Mouse (Mus musculus) stomach, embryonic 15.5 days (tissue): Measurements from ENCODE around the gene Epb41l2. TPM values are rescaled to one million over a fixed set of nuclear protein-coding genes. Genes with fewer than 3 reads are reported as not detected.

ENCODE experiments used
- ATAC-seq: fragments of 200-750 bp; cut with Nextera tagmentation; 2 replicates; pipeline ENCODE4 v1.8.0; 2017; ENCODE audit warnings: low read depth, moderate number of reproducible peaks, moderate TSS enrichment; ENCODE audit not compliant: insufficient read depth, low FRiP score
- H3K27ac ChIP-seq: fragments of 300-500 bp; sonication (generic); 2 replicates; pipeline ENCODE4 v1.5.1; 2015; ENCODE audit warnings: mild to moderate bottlenecking, inconsistent platforms
- H3K27me3 ChIP-seq: fragments of 300-500 bp; sonication (generic); replicated peaks from 2 replicates; pipeline ENCODE4 v1.6.1; 2015; ENCODE audit warnings: inconsistent platforms
- H3K36me3 ChIP-seq: fragments of 300-500 bp; sonication (generic); 2 replicates; pipeline ENCODE4 v1.6.1; 2015; ENCODE audit warnings: inconsistent platforms
- H3K4me1 ChIP-seq: fragments of 300-500 bp; sonication (generic); 2 replicates; pipeline ENCODE4 v1.6.1; 2015; ENCODE audit warnings: inconsistent platforms
- H3K4me2 ChIP-seq: fragments of 300-500 bp; sonication (generic); 2 replicates; pipeline ENCODE4 v1.6.1; 2015; ENCODE audit warnings: mild to moderate bottlenecking, inconsistent platforms
- H3K4me3 ChIP-seq: fragments of 300-500 bp; sonication (generic); replicated peaks from 2 replicates; pipeline ENCODE4 v1.5.1; 2015; ENCODE audit warnings: inconsistent platforms
- H3K9ac ChIP-seq: fragments of 300-500 bp; sonication (generic); 2 replicates; pipeline ENCODE4 v1.6.1; 2015; ENCODE audit warnings: inconsistent platforms
- H3K9me3 ChIP-seq: fragments of 300-500 bp; sonication (generic); 2 replicates; pipeline ENCODE4 v1.6.1; 2016; ENCODE audit warnings: inconsistent platforms
- WGBS: fragments of 180-500 bp; shearing (Covaris S2); methylation state at CpG from one replicate; pipeline ENCODE4 v1.1.7; 2015; 5-methylcytosine and 5-hydroxymethylcytosine counted together
- polyA plus RNA-seq: library from polyadenylated mRNA; unstranded; fragments of >200 nt; fragmentation: Nextera tagmentation; extraction: Ambion mirVana; gene quantifications from 2 replicates; pipeline ENCODE4 v1.2.1, GENCODE M21; 2015

Gene Epb41l2
- polyA plus RNA-seq, 1 experiment from 2014 or later, result 50.2 TPM

- Histone ChIP-seq H3K9me3 (no peaks in the 10 kb centered on the region), H3K27me3 (no peaks in the 10 kb centered on the region), H3K4me2 (no peak overlapping the region), H3K36me3 (no peaks in the 10 kb centered on the region), H3K4me3 (no peak overlapping the region), H3K4me1 (peaks cover 7% of the 10 kb centered on the region), H3K9ac (no peak overlapping the region), H3K27ac (no peak overlapping the region)
- 74% methylated on average over 15 of the region's 15 CpGs for WGBS
- ATAC-seq, result no peak
Measured at GRCm38 (mm10) chr10:25403813-25404701, 44.5 kb downstream of the Epb41l2 start.

DNA sequence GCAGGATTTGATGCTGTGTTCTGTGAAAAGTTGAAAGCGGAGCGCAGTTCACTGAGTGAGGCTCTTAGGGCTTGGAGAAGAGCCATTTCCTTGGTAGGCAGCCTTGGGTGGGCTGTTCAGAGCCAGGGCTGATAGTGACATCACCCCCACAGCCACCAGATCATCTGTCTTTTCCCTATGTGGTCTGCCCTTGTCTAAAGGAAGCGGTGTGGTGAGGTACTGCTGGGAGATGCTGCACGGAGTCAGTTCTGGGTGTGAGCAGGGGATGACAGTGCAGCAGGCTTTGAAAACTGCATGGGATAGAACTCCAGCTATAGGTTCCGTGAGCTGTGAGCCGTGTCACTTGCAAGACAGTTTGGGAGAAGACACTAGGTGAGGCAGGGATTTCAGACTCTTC is 45.1 kb downstream of the Epb41l2 start:
- Histone ChIP-seq H3K27me3 (no peaks in the 10 kb centered on the region), H3K36me3 (no peaks in the 10 kb centered on the region), H3K27ac (no peak overlapping the region), H3K4me1 (peaks cover 6% of the 10 kb centered on the region), H3K9me3 (no peaks in the 10 kb centered on the region), H3K9ac (no peak overlapping the region), H3K4me3 (no peak overlapping the region), H3K4me2 (no peak overlapping the region)
- 73% methylated on average over 6 of the region's 6 CpGs for WGBS
- ATAC-seq, result no peak

- Histone ChIP-seq H3K4me1 (no peaks in the 10 kb centered on the region), H3K27me3 (no peaks in the 10 kb centered on the region), H3K4me2 (no peak overlapping the region), H3K27ac (no peak overlapping the region), H3K4me3 (no peak overlapping the region), H3K9ac (no peak overlapping the region), H3K36me3 (no peaks in the 10 kb centered on the region), H3K9me3 (no peaks in the 10 kb centered on the region)
- 65% methylated on average over 8 of the region's 8 CpGs for WGBS
- no peak for ATAC-seq
Measured at GRCm38 (mm10) chr10:25405551-25405950, 46.0 kb downstream of the Epb41l2 start.

DNA sequence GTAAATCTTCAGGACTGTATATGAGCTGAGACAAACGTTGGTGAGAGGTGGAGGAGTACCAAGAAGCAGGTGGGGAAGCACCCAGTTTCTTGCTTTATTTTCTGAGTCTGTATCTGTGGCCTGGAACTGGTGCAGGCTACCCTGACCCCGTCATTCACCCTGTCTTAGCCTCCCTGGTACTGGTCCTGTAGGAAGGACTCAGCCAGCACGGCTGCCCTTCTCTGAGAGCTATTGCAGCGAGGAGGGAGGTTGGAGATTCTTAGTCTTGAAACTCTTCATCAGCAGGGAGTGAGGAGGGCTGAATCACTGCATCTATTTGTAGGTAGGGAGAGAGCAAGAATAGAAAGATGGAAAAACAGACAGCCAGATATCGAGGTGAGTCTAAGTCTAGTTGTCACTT is 47.1 kb downstream of the Epb41l2 start:
- WGBS, result 78% methylated on average over 5 of the region's 5 CpGs
- no peaks in the 10 kb centered on the region for H3K27me3 ChIP-seq
- no peaks in the 10 kb centered on the region for H3K4me1 ChIP-seq
- H3K27ac ChIP-seq, result no peak overlapping the region
- H3K4me2 ChIP-seq, result no peak overlapping the region
- H3K4me3 ChIP-seq, result no peak overlapping the region
- no peaks in the 10 kb centered on the region for H3K36me3 ChIP-seq
- H3K9ac ChIP-seq, result no peak overlapping the region
- ATAC-seq, result no peak
- no peaks in the 10 kb centered on the region for H3K9me3 ChIP-seq

- no peaks in the 10 kb centered on the region for H3K9me3 ChIP-seq
- H3K27ac ChIP-seq, result no peak overlapping the region
- WGBS, result 76% methylated on average over 14 of the region's 14 CpGs
- H3K27me3 ChIP-seq, result no peaks in the 10 kb centered on the region
- no peak overlapping the region for H3K4me2 ChIP-seq
- H3K9ac ChIP-seq, result no peak overlapping the region
- ATAC-seq, result no peak; the same call in 1 of the 2 replicates
- H3K36me3 ChIP-seq, result no peaks in the 10 kb centered on the region
- H3K4me3 ChIP-seq, result no peak overlapping the region
- H3K4me1 ChIP-seq, result no peaks in the 10 kb centered on the region
Measured at GRCm38 (mm10) chr10:25408136-25408650, 48.6 kb downstream of the Epb41l2 start.

GRCm38 (mm10) chr10:25411836-25412373 is 52.3 kb downstream of the Epb41l2 start:
- Histone ChIP-seq H3K4me3 (no peak overlapping the region), H3K4me2 (no peak overlapping the region), H3K9me3 (no peaks in the 10 kb centered on the region), H3K9ac (no peak overlapping the region), H3K36me3 (no peaks in the 10 kb centered on the region), H3K4me1 (no peaks in the 10 kb centered on the region), H3K27ac (no peak overlapping the region; the same call in 1 of the 2 replicates), H3K27me3 (no peaks in the 10 kb centered on the region)
- WGBS, result 48% methylated on average over 6 of the region's 6 CpGs
- no peak for ATAC-seq

DNA sequence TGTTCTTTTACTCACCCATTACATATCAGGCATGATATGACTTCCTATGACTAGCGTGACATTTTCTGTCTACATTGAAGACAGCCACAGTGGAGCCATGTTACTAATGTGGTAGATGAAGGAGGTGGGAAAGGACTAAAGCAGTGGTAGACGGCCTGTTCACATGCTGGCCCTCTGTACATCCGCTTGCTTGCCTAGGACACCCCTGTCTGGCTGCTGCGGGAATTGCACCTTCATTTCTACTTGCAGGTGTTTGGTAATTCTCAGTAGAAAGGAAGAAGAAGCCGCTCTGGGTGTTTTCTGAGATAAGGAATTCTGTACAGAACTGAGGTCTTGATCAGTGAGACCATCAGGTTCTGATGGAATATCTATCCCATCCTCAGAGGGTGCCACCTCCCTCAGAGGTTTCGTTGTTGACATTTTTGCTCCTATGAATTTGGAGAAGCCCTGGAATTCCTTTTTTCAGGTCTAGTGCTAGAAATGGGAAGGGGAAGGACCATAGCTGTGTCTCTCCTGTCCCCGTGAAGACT is 55.7 kb downstream of the Epb41l2 start:
- Histone ChIP-seq H3K27ac (no peak overlapping the region), H3K27me3 (no peaks in the 10 kb centered on the region), H3K9ac (no peak overlapping the region), H3K9me3 (no peaks in the 10 kb centered on the region), H3K4me3 (no peak overlapping the region), H3K36me3 (no peaks in the 10 kb centered on the region), H3K4me1 (no peaks in the 10 kb centered on the region), H3K4me2 (no peak overlapping the region)
- WGBS, result 80% methylated on average over 7 of the region's 7 CpGs
- no peak for ATAC-seq

DNA sequence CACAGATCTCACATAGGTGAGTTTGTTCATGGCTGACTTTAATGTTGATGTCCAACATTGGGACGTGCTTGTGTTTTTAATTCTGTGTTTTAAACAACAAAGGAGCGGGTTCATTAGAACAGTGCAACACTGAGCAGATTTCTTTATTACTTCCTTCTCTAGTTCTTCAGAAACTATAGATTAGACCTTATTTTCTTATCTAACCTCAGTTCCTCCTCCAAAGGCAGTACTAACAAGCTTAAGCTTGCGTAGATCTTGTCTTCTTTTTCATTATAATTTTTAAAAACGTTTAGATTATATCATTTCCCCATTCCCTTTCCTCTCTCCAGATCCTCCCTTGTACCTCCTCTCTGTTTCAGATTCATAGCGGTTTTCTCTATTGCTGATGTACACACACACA is 57.1 kb downstream of the Epb41l2 start:
- H3K36me3 ChIP-seq, result no peaks in the 10 kb centered on the region
- no peaks in the 10 kb centered on the region for H3K9me3 ChIP-seq
- ATAC-seq, result no peak
- H3K27me3 ChIP-seq, result no peaks in the 10 kb centered on the region
- 72% methylated on average over 5 of the region's 5 CpGs for WGBS
- H3K9ac ChIP-seq, result no peak overlapping the region
- no peak overlapping the region for H3K27ac ChIP-seq
- H3K4me2 ChIP-seq, result no peak overlapping the region
- H3K4me3 ChIP-seq, result no peak overlapping the region
- H3K4me1 ChIP-seq, result no peaks in the 10 kb centered on the region

GRCm38 (mm10) chr10:25426058-25426457 is 66.5 kb downstream of the Epb41l2 start:
- no peaks in the 10 kb centered on the region for H3K9me3 ChIP-seq
- no peaks in the 10 kb centered on the region for H3K36me3 ChIP-seq
- H3K4me3 ChIP-seq, result no peak overlapping the region
- no peak overlapping the region for H3K9ac ChIP-seq
- H3K27me3 ChIP-seq, result no peaks in the 10 kb centered on the region
- WGBS, result 24% methylated on average over 1 of the region's 1 CpGs
- H3K27ac ChIP-seq, result peak overlapping the region; percentile 77
- peak; percentile 78; the same call in 1 of the 2 replicates for ATAC-seq
- no peak overlapping the region for H3K4me2 ChIP-seq
- peaks cover 23% of the 10 kb centered on the region for H3K4me1 ChIP-seq

GRCm38 (mm10) chr10:25426814-25427213 is 67.2 kb downstream of the Epb41l2 start:
- H3K9me3 ChIP-seq, result no peaks in the 10 kb centered on the region
- H3K27ac ChIP-seq, result peak overlapping the region; percentile 77
- ATAC-seq, result peak; percentile 37; the same call in 1 of the 2 replicates
- H3K4me2 ChIP-seq, result no peak overlapping the region; the same call in 1 of the 2 replicates
- H3K4me3 ChIP-seq, result no peak overlapping the region
- peaks cover 26% of the 10 kb centered on the region for H3K4me1 ChIP-seq
- no peak overlapping the region for H3K9ac ChIP-seq
- 22% methylated on average over 4 of the region's 4 CpGs for WGBS
- H3K36me3 ChIP-seq, result no peaks in the 10 kb centered on the region
- H3K27me3 ChIP-seq, result no peaks in the 10 kb centered on the region

GRCm38 (mm10) chr10:25427523-25427922 is 67.9 kb downstream of the Epb41l2 start:
- 31% methylated on average over 7 of the region's 7 CpGs for WGBS
- Histone ChIP-seq H3K4me2 (peak overlapping the region; percentile 5), H3K27me3 (no peaks in the 10 kb centered on the region), H3K4me3 (no peak overlapping the region), H3K36me3 (no peaks in the 10 kb centered on the region), H3K27ac (peak overlapping the region; percentile 77; the same call in 1 of the 2 replicates), H3K9ac (no peak overlapping the region), H3K9me3 (no peaks in the 10 kb centered on the region), H3K4me1 (peaks cover 31% of the 10 kb centered on the region)
- ATAC-seq, result peak; percentile 55; the same call in 1 of the 2 replicates

- Histone ChIP-seq H3K4me2 (no peak overlapping the region), H3K27ac (no peak overlapping the region), H3K9ac (no peak overlapping the region), H3K4me3 (no peak overlapping the region), H3K9me3 (no peaks in the 10 kb centered on the region), H3K27me3 (no peaks in the 10 kb centered on the region), H3K4me1 (peaks cover 36% of the 10 kb centered on the region), H3K36me3 (no peaks in the 10 kb centered on the region)
- 86% methylated on average over 5 of the region's 5 CpGs for WGBS
- no peak for ATAC-seq
Measured at GRCm38 (mm10) chr10:25428658-25429057, 69.1 kb downstream of the Epb41l2 start.
